Mouse (Mus musculus) adrenal gland, postnatal 10 days (tissue): ENCODE data around the gene Qsox2. TPM values are rescaled to one million over a fixed set of nuclear protein-coding genes. Genes with fewer than 3 reads are reported as not detected.

Experiments
- DNase-seq: peaks from one replicate; pipeline ENCODE4 v3.0.0; 2021; ENCODE audit warnings: mixed read lengths
- total RNA-seq, 2 experiments: library from RNA; stranded (reverse); gene quantifications; 2 replicates each; pipeline ENCODE4 v1.2.3; 2021

Gene Qsox2
- total RNA-seq, 2 experiments from 2014 or later: 17.6 to 18.2 TPM

- DNase-seq: no peak
Observed at GRCm38 (mm10) chr2:26166890-26167289, 70.4 kb downstream of the Qsox2 start.

Other genes starting within 250 kb of the Qsox2 start
- 10 to 100 TPM; 50.5 to 77.3 TPM for gene Ubac1, start 215.8 kb downstream of the Qsox2 start, total RNA-seq
- gene Nacc2, start 114.3 kb downstream of the Qsox2 start, total RNA-seq: 10 to 100 TPM; 19.9 to 31.0 TPM
- gene Lhx3, start 29.2 kb downstream of the Qsox2 start, total RNA-seq: under 1 TPM; 0.27 to 0.64 TPM
- gene Ccdc187, start 57.0 kb upstream of the Qsox2 start, total RNA-seq: 1 to 10 TPM in 1 of 2 experiments, under 1 TPM in 1; 0.81 to 1.5 TPM
- gene Gpsm1, start 78.0 kb upstream of the Qsox2 start, total RNA-seq: 10 to 100 TPM; 15.7 to 19.3 TPM
- 10 to 100 TPM; 18.5 to 20.2 TPM for gene Dnlz, start 114.6 kb upstream of the Qsox2 start, total RNA-seq
- gene Card9, start 123.4 kb upstream of the Qsox2 start, total RNA-seq: 1 to 10 TPM; 1.5 to 2.2 TPM
- gene Snapc4, start 143.1 kb upstream of the Qsox2 start, total RNA-seq: 10 to 100 TPM; 19.6 to 33.0 TPM
- 10 to 100 TPM; 76.5 to 78.7 TPM for gene Entr1, start 151.8 kb upstream of the Qsox2 start, total RNA-seq
- 100 to 1,000 TPM; 125 to 129 TPM for gene Pmpca, start 151.8 kb upstream of the Qsox2 start, total RNA-seq
- gene Inpp5e, start 171.7 kb upstream of the Qsox2 start, total RNA-seq: 10 to 100 TPM; 17.0 to 22.5 TPM
- gene Sec16a, start 207.7 kb upstream of the Qsox2 start, total RNA-seq: 10 to 100 TPM; 47.6 to 48.4 TPM